Mouse (Mus musculus): ENCODE data around the gene Clcc1. TPM values are rescaled to one million over a fixed set of nuclear protein-coding genes. Genes with fewer than 3 reads are reported as not detected.

Gene Clcc1
- 15.5 and 21.0 TPM in 2 replicates for polyA plus RNA-seq (2012)

GRCm38 (mm10) chr3:108653710-108654379 is at the start of gene Clcc1:
TSS of gene Clcc1 (plus strand) at chr3:108653913.
- TF ChIP-seq GATA1 (IDR thresholded peaks at IDR 0.05; ENCODE audit: low read length) = no peak

DNA sequence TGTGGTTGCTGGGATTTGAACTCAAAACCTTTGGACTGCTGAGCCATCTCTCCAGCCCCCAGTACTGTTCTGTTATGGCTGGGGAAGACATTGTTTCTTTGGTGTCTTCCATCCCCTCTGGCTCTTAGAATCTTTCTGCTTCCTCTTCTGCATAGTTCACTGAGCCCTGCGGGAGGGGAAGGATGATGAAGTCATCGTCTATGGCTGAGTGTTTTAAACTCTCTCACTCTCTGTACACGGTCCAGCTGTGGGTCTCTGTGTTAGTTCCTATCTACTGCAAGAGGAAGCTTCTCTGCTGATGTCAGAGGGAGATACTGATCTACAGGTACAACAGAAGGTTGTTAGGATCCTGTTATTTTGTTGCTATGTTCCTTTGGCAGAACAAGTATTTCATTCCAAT is 44.8 kb upstream of the Clcc1 start:
- TF ChIP-seq GATA1 (IDR thresholded peaks at IDR 0.05; ENCODE audit: low read length) = no peak

- no peak for TF ChIP-seq GATA1 (IDR thresholded peaks at IDR 0.05; ENCODE audit: low read length)
Measured at GRCm38 (mm10) chr3:108634761-108635160, 19.0 kb upstream of the Clcc1 start.

DNA sequence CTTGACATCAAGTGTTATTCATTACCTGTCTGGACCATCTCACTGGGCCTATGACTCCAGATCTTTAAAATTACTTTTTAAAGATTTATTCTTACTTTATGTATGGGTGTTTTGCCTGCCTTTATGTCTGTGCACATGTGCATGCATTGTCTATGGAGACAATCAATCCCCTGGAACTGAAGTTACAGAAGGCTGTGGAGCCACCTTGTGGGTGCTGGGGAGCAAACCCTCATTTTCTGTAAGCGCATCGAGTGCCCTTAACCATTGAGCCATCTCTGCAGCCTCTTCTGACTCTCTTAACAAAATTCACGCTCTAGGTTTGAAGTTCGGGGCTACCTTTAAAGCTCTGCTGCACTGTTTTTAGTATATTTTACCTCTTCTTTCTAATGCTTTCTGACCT is 14.3 kb upstream of the Clcc1 start:
- TF ChIP-seq GATA1 (IDR thresholded peaks at IDR 0.05; ENCODE audit: low read length) = no peak

- TF ChIP-seq GATA1 (IDR thresholded peaks at IDR 0.05; ENCODE audit: low read length) = no peak
Measured at GRCm38 (mm10) chr3:108640998-108641397, 12.7 kb upstream of the Clcc1 start.

DNA sequence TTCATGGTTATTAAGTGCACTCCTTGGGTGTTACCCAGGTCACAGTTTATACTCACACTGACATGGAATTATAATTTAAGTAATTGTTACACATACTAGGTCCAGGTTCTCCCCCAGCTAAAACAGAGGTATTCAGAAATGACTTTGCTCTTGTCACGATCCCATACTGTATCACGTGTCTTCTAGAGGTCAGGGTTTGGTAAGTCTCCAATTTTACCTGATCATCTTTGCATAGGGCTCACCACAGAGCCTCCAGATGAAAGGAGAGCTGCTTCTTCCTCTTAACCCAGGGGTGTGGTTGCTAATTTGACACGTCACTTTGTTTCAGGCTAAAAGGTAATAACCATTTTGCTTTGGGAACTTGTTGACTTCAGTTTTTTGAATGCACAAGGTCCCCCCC is 8.9 kb upstream of the Clcc1 start:
- TF ChIP-seq GATA1 (IDR thresholded peaks at IDR 0.05; ENCODE audit: low read length) = no peak

- TF ChIP-seq GATA1 (IDR thresholded peaks at IDR 0.05; ENCODE audit: low read length) = no peak
Measured at GRCm38 (mm10) chr3:108646036-108646435, 7.7 kb upstream of the Clcc1 start.

GRCm38 (mm10) chr3:108652866-108653642 is 659 bp upstream of the Clcc1 start:
- no peak for TF ChIP-seq GATA1 (IDR thresholded peaks at IDR 0.05; ENCODE audit: low read length)

DNA sequence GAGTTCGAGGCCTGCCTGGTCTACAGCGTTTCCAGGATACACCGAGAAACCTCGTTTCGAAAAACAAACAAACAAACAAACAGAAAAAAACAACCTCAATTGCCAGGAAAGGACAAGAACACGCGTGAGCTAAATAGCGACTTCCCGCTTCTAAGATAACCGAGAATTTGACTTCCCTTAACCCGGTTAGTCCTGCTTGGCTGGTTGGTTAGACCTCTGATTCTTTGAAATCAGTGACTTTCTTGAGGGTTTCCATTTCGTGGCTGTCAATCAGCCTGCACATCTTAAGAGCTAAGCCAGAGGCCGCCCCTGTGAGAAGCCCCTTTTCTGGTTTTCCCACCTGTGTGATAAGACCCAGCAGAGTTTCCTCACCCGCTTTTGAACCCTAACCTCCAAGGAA is 853 bp downstream of the Clcc1 start:
- TF ChIP-seq GATA1 (IDR thresholded peaks at IDR 0.05; ENCODE audit: low read length) = no peak

GRCm38 (mm10) chr3:108655486-108655885 is 1.8 kb downstream of the Clcc1 start:
- TF ChIP-seq GATA1 (IDR thresholded peaks at IDR 0.05; ENCODE audit: low read length) = no peak

GRCm38 (mm10) chr3:108658612-108659011 is 4.9 kb downstream of the Clcc1 start:
- TF ChIP-seq GATA1 (IDR thresholded peaks at IDR 0.05; ENCODE audit: low read length) = no peak

DNA sequence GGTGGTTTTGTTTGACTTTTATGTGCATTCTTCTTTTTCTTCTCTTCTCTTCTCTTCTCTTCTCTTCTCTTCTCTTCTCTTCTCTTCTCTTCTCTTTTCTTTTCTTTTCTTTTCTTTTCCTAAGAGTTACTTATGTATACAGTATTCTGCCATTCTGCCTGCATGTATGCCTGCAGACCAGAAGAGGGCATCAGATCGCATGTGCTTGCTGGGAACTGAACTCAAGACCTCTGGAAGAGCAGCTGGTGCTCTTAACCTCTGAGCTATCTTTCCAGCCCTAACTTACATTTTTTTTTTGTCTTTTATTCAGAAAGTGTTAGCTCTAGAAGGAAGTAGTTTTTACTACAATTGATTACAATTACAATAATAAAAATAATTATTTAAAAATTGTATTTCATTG is 7.2 kb downstream of the Clcc1 start:
- no peak for TF ChIP-seq GATA1 (IDR thresholded peaks at IDR 0.05; ENCODE audit: low read length)

DNA sequence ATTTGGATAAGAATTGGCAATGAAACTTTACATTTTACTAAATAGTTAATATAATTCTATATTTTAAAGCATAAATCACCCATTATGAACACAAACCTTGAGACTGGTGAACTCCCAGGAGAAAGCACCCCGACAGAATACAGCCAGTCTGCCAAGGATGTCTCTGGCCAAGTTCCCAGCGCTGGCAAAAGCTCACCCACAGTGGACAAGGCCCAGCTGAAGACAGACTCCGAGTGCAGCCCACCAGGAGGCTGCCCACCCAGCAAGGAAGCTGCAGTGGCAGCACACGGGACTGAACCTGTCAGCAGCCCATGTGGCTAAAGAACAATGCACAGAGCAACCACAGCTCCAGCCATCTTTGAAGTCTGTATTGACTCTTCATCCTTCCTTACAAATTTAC is 22.9 kb downstream of the Clcc1 start:
- TF ChIP-seq GATA1 (IDR thresholded peaks at IDR 0.05; ENCODE audit: low read length) = no peak

GRCm38 (mm10) chr3:108681004-108681403 is 27.3 kb downstream of the Clcc1 start:
- TF ChIP-seq GATA1 (IDR thresholded peaks at IDR 0.05; ENCODE audit: low read length) = no peak

DNA sequence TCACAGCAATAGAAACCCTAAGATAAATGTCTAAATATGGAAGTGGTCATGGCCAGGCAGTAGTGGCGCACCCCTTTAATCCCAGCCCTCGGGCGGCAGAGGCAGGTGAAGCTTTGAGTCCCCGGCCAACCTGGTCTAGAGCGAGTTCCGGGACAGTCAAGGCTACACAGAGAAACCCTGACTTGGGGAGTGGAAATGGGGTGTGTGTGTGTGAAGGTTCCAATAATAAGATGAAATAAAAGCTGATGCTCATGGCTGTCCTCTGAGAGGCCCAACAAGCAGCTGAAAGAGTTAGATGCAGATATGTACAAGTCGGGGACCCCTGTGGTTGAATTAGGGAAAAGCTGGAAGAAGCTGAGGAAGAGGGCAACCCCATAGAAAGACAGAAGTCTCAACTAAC is 32.0 kb downstream of the Clcc1 start:
- TF ChIP-seq GATA1 (IDR thresholded peaks at IDR 0.05; ENCODE audit: low read length) = no peak

DNA sequence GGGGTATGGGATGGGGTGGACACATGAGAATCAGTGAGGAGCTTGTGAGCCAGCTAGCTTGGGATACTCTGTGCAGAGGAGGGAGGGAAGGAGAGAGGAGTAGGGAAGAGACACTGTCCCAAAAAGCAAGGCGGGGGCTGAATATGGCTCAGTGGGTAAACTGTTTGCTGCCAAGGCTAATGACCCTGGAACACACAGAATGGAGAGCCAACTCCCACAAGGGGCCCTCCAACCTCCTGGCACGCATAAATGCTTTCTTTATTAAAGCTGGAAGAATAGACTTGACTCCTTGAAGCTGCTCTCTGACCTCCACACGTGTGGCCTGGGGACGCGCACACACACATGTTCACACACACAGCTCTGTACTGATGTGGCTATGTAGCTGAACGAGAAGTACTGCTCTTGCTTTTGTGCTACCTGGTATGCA is 35.3 kb downstream of the Clcc1 start:
- TF ChIP-seq GATA1 (IDR thresholded peaks at IDR 0.05; ENCODE audit: low read length) = no peak

GRCm38 (mm10) chr3:108689446-108689845 is 35.7 kb downstream of the Clcc1 start:
- TF ChIP-seq GATA1 (IDR thresholded peaks at IDR 0.05; ENCODE audit: low read length) = no peak

Measured in G1E-ER4 (cell line).